Mouse (Mus musculus): ENCODE measurements around the gene Rpl10a. TPM values are rescaled to one million over a fixed set of nuclear protein-coding genes. Genes with fewer than 3 reads are reported as not detected.
A peak's percentile ranks its signal among the peaks of the same experiment; 100 is the strongest.
"Not testable (repeated sequence)": the region's sequence is repeated elsewhere in the genome, so short reads cannot be mapped to it uniquely, and the experiment has no call there.

Rpl10a gene
- total RNA-seq, 2 experiments from 2014 or later: 921 to 3,166 TPM

- not testable (repeated sequence) for ATAC-seq (replicated peaks; ENCODE audit: poor library complexity)
These were observed 2.3 kb downstream of the Rpl10a start for GRCm38 (mm10) chr17:28330590-28330989.

DNA sequence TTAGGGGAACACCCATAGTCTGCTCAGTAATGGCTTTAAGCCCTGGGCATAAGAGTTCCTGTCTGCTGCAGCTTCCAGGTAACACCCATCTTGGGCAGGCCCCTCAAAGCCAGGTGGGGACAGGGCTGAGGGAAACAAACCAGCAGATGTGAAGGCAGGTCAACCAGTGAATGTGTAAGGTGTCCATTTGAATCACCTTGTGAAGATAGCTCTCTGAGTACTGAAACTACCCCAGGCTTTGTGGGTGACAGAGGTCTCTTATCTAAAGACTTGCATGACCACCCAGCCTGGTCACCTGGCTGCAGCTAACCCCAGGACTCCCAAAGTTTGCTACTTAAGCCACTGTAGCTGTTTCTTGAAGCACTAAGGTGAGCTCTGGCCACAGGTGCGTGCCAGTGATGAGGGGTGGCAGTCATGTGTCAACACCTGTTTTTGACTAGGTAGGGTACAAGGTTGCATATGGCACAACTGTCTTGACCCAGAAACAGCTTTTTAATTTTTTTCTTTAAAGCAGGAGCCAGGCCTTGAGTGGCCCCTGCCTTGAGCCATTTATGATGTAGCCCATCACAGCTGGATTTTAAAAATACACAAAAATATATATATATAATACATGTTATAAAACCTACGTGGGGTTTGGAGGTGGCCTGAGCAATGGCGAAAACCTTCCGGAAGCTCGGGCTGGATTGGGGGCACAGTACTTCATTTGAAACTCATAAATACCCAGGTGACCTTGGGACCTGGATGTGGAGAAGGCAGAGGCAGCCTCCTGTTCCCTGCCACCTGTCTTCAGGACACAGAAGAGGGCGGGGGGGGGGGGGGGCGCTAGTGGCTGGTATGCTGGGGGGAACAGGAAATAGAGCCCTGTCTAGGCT lies 3.2 kb downstream of the Rpl10a start:
- no peak for ATAC-seq (replicated peaks; ENCODE audit: poor library complexity)

DNA sequence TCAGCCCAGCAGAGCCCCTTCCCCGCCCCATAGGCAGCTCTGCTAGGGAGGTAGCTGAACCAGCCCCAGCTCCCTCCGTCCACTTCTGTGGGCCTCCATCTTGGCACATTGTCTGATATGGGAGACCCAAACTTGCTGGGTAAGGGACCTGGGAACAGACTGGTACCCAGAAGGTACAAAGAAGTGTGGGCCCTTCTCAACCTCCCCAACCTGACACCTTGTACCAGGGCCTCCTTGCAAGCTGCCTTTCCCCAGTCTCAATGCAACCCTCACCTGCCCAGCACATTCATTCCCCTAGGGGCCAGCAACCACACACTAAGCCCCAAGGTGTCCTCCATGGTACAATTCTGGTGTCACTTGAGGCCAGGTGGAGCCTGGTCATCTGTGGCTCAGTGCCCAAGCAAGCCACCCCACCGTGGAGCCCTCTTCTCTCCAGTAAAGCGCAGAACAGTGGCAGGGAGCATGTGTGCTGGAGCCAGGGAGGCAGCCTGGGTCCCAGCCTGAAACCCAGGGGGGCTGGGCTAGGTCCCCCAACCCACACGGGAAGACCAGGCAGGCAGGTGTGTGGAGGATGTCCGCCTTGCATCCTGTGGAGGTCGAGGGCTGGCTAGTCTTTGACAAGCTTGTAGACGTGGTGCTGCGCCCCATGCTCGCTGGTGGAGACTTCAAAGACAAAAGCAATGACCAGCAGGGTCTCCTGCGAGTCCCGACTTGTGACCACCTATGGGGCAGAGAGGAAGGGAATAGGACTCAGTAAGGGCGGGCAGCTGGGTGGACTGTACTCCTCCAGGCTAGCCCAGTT lies 4.0 kb downstream of the Rpl10a start:
- no peak for ATAC-seq (replicated peaks; ENCODE audit: poor library complexity)

GRCm38 (mm10) chr17:28332915-28333546 lies 4.8 kb downstream of the Rpl10a start:
- no peak for ATAC-seq (replicated peaks; ENCODE audit: poor library complexity)

- ATAC-seq (replicated peaks; ENCODE audit: poor library complexity): no peak
These were observed 7.0 kb downstream of the Rpl10a start for GRCm38 (mm10) chr17:28335267-28335666.

- no peak for ATAC-seq (replicated peaks; ENCODE audit: poor library complexity)
These were observed 9.3 kb downstream of the Rpl10a start for GRCm38 (mm10) chr17:28337547-28337946.

DNA sequence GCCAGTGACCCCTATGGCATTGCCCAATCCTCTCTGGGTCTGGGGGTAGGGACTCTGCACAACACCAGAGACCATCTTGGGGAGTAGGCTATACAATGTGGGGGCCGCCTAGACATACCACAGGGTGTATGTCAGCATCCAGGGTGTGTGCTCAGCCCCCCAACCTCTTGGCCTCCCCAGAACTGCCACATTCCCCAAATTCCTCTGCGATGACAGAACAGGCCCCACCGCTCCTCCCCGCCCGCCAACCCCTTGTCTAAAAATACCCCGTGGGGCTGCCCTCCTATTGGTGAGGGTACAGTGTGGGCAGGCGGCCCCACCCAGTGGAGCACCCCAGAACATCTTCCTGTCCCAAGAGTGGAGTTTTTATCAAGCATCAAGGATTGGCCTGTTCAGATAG lies 12.3 kb downstream of the Rpl10a start:
- ATAC-seq (replicated peaks; ENCODE audit: poor library complexity): peak; percentile 8; the same call in 1 of the 2 replicates

GRCm38 (mm10) chr17:28341091-28341490 lies 12.8 kb downstream of the Rpl10a start:
- ATAC-seq (replicated peaks; ENCODE audit: poor library complexity): peak; percentile 86

DNA sequence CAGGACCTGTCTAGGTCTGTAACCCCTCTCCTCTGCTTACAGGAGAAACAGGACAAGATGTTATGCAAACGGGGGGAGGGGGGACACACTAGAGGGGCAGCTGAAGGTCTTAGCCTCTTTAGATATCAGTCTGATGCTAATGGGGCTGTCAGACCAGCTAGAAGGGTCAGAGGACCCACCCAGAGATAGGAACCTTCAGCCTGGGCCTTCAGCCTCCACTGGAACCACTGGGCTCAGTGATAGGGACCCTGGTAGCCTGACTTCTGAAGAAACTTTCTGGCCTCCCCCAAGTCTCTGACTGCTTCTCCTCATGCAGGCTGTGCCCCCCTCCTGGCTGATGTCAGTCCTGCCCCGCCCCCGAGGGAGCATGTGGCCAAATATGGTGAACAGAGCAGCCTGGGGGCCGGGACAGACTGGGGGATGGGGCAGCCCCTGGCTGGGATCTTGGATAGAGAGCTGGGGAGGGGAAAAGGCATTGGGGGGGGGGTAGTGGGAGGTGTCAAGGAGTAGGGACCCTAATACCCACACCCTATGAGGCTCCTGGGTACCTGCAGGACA lies 15.9 kb downstream of the Rpl10a start:
- ATAC-seq (replicated peaks; ENCODE audit: poor library complexity): no peak

GRCm38 (mm10) chr17:28344670-28345069 lies 16.4 kb downstream of the Rpl10a start:
- no peak for ATAC-seq (replicated peaks; ENCODE audit: poor library complexity)

DNA sequence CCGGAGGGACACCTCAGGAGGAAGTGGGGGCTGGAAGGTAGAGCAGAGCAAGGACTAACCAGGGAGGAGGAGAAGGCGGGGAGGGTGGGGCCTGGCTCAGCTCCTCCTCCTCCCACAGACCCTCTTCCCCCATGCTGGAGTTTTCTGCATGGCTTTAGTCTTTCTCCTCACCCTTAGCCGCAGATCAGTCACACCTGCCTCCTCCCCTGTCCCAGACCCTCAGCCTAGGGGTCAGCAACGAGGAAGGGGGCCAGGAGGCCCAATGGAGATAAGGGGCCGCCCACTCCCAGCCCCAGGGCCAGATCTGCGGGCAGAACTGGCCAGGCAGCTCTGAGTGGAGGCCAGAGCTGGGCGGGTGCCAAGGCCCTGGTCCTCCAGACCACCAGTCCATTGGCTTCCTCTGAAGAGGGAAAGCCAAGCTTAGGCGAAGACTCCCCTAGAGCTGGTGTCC lies 17.0 kb downstream of the Rpl10a start:
- no peak for ATAC-seq (replicated peaks; ENCODE audit: poor library complexity)

- no peak for ATAC-seq (replicated peaks; ENCODE audit: poor library complexity)
These were observed 17.6 kb downstream of the Rpl10a start for GRCm38 (mm10) chr17:28345882-28346281.

GRCm38 (mm10) chr17:28347327-28347726 lies 19.1 kb downstream of the Rpl10a start:
- no peak for ATAC-seq (replicated peaks; ENCODE audit: poor library complexity)

- ATAC-seq (replicated peaks; ENCODE audit: poor library complexity): no peak
These were observed 19.9 kb downstream of the Rpl10a start for GRCm38 (mm10) chr17:28348211-28348610.

DNA sequence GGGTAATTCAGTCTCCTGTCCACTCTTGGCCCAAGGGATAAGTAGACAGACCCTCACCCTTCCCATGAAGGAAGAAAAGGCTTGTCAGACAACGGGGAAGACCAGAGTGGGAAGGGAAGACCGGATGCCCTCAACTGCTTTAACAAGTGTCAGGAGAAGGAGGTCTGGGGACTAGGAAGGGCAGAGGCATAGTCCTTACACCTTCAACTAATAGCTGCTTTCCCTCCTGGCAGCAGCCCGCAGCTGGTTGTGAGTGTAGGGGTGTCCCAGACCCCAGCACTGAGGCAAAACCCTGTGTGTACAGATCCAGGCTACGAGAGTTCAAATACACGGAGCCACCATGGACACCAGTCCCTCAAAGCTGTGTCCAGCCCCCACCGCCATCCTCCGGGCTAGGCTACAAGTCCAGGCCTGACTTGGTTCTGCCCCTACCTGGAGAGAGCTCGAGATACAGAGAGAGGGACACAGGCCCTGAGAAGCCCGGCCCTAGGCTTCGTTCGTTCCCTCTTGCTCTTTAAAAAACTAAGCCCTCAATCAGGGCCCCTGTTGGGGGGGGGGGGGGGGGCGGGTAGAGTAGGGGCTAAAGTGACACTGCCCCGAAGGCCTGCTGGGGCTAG lies 21.1 kb downstream of the Rpl10a start:
- ATAC-seq (replicated peaks; ENCODE audit: poor library complexity): no peak

GRCm38 (mm10) chr17:28349901-28350465 lies 21.7 kb downstream of the Rpl10a start:
- peak; percentile 8; the same call in 1 of the 2 replicates for ATAC-seq (replicated peaks; ENCODE audit: poor library complexity)

DNA sequence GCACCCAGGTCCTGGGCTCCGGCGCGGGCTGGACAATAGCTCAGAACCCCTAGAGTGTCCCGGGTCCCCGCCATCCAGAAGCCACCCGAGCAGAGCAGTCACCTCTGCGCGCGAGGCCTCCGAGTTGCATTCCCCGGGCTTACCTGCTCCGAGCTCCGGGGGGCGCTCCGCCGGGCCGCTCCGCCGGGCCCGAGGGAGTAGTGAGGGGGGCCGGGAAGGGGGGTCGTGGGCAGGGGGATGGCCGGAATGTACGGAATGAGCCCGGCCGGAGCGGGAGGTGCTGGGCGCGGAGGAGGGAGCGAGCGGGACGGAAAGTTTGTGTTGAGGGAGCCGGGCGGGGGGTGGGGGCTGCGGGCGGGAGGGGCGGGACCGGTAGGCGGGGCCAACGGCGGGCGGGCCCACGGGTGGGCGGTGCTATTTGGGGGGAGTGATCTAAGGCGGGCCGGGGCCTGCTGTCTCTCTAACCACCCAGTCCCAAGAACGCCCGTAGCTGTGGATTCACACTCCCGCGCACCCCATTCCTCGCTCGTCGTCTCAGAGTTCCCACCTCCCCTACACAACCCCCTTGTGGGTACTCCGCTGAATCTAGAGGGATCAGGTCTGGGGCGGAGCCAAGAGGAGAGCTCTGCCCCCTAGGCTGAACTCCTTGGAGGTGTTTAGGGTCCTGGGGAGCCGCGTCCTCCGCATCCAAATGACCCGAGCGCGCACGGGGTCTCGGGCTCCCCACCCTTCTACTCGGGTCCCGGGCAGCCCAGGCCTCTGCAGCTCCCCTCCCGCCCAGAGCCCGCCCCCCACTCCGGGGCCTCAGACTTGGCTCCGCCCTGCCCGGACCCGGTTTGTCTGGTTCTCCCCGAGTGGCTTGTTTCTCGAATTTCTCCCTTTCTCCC lies 22.4 kb downstream of the Rpl10a start, which contains the start of gene Tead3:
Tead3 (minus strand) TSS at position 352 of the 887 bp plus-strand sequence.
- ATAC-seq (replicated peaks; ENCODE audit: poor library complexity): peak; percentile 70

GRCm38 (mm10) chr17:28351353-28351890 lies 23.2 kb downstream of the Rpl10a start:
- no peak for ATAC-seq (replicated peaks; ENCODE audit: poor library complexity)

DNA sequence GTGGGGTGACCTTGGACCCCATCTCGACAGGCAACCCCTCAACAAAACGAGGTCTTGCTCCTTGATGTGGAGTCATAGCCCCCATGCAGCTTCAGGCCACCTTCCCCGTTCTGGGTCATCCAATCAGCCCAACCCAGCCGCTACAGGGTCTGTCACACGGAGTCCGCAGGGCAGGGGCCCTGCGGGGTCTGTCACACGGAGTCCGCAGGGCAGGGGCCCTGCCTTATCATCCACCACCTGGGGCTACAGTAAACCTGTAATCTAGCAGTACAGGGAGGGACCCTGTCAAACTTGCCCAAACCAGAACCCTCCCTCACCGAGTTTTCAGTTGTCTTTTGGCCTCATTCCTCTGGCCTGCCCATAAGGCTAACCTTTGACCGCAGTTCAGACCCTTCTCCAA lies 23.7 kb downstream of the Rpl10a start:
- no peak for ATAC-seq (replicated peaks; ENCODE audit: poor library complexity)

Data from megakaryocyte progenitor cell, adult 5-6 weeks (primary cell).